Mouse (Mus musculus): ENCODE results near the gene Ano3.
A peak's percentile ranks its signal among the peaks of the same experiment; 100 is the strongest.
"Not testable (repeated sequence)": the region's sequence is repeated elsewhere in the genome, so short reads cannot be mapped to it uniquely, and the experiment has no call there.

The Ano3 gene

GRCm38 (mm10) chr2:110950823-110951222, at the start of gene Ano3:
TSS of gene Ano3 (minus strand) at chr2:110950923.
- not testable (repeated sequence) for DNase-seq

GRCm38 (mm10) chr2:110990071-110990470, 39.3 kb upstream of the Ano3 start:
- DNase-seq: no peak

- peak in 1 of 2 experiments; percentile 1 for DNase-seq
Measured at GRCm38 (mm10) chr2:110989539-110989938, 38.8 kb upstream of the Ano3 start.

GRCm38 (mm10) chr2:110985853-110986271, 35.1 kb upstream of the Ano3 start:
- no peak for DNase-seq

GRCm38 (mm10) chr2:110981733-110982132, 31.0 kb upstream of the Ano3 start:
- no peak for DNase-seq

GRCm38 (mm10) chr2:110979610-110980009, 28.9 kb upstream of the Ano3 start:
- no peak for DNase-seq

GRCm38 (mm10) chr2:110976871-110977270, 26.1 kb upstream of the Ano3 start:
- DNase-seq: no peak

- no peak for DNase-seq
Measured at GRCm38 (mm10) chr2:110970158-110970557, 19.4 kb upstream of the Ano3 start.

GRCm38 (mm10) chr2:110965398-110965797, 14.7 kb upstream of the Ano3 start:
- DNase-seq: no peak

GRCm38 (mm10) chr2:110950432-110950803, 305 bp downstream of the Ano3 start:
- DNase-seq: no peak

- no peak for DNase-seq
Measured at GRCm38 (mm10) chr2:110949679-110950431, 868 bp downstream of the Ano3 start.

- DNase-seq: no peak
Measured at GRCm38 (mm10) chr2:110945171-110945570, 5.6 kb downstream of the Ano3 start.

GRCm38 (mm10) chr2:110935691-110936090, 15.0 kb downstream of the Ano3 start:
- DNase-seq: no peak

GRCm38 (mm10) chr2:110929126-110929525, 21.6 kb downstream of the Ano3 start:
- no peak for DNase-seq

GRCm38 (mm10) chr2:110909506-110909905, 41.2 kb downstream of the Ano3 start:
- no peak for DNase-seq

GRCm38 (mm10) chr2:110906473-110906872, 44.2 kb downstream of the Ano3 start:
- DNase-seq: no peak

GRCm38 (mm10) chr2:110896477-110897270, 54.0 kb downstream of the Ano3 start:
- no peak for DNase-seq

- no peak for DNase-seq
Measured at GRCm38 (mm10) chr2:110871650-110872049, 79.1 kb downstream of the Ano3 start.

GRCm38 (mm10) chr2:110865584-110865983, 85.1 kb downstream of the Ano3 start:
- DNase-seq: no peak

GRCm38 (mm10) chr2:110863376-110863775, 87.3 kb downstream of the Ano3 start:
- DNase-seq: no peak

- no peak for DNase-seq
Measured at GRCm38 (mm10) chr2:110839559-110840243, 111.0 kb downstream of the Ano3 start.

GRCm38 (mm10) chr2:110816189-110816588, 134.5 kb downstream of the Ano3 start:
- DNase-seq: no peak

- DNase-seq: no peak
Measured at GRCm38 (mm10) chr2:110814964-110815363, 135.8 kb downstream of the Ano3 start.

All from lung, adult 18-20 months (tissue).